Mouse (Mus musculus) heart, postnatal 0 days (tissue): Measurements from ENCODE around the gene Rbfox3.

ENCODE experiments used
- CTCF ChIP-seq: IDR thresholded peaks from 2 replicates; pipeline ENCODE4 v1.5.1; 2016; ENCODE audit warnings: antibody characterized with exemption, control low read depth, low read depth
- EP300 ChIP-seq: IDR thresholded peaks from 2 replicates; pipeline ENCODE4 v1.6.1; 2016; ENCODE audit warnings: antibody characterized with exemption, low read depth

- TF ChIP-seq EP300 (no peak), CTCF (no peak)
Observed at GRCm38 (mm10) chr11:118473842-118474500, 437.4 kb downstream of the Rbfox3 start.
